Mouse (Mus musculus): Measurements from ENCODE around the gene Wdr38. TPM values are rescaled to one million over a fixed set of nuclear protein-coding genes. Genes with fewer than 3 reads are reported as not detected.

The Wdr38 gene
- polyA plus RNA-seq, 1 experiment from 2014 or later = 0.76 TPM

Other genes starting within 250 kb of the Wdr38 start
- 1.1 TPM in 2 replicates for gene Nr6a1, start 69.8 kb upstream of the Wdr38 start, polyA plus RNA-seq (2015; fragmentation: Nextera tagmentation; extraction: Ambion mirVana)
- 0.10 and 0.14 TPM in 2 replicates for gene Olfml2a, start 65.5 kb upstream of the Wdr38 start, polyA plus RNA-seq (2015; fragmentation: Nextera tagmentation; extraction: Ambion mirVana)
- 48.9 and 52.9 TPM in 2 replicates for gene Arpc5l, start 7.9 kb downstream of the Wdr38 start, polyA plus RNA-seq (2015; fragmentation: Nextera tagmentation; extraction: Ambion mirVana)
- gene Rpl35, start 8.1 kb downstream of the Wdr38 start, polyA plus RNA-seq (2015; fragmentation: Nextera tagmentation; extraction: Ambion mirVana) = 387 and 487 TPM in 2 replicates
- gene Golga1, start 68.1 kb downstream of the Wdr38 start, polyA plus RNA-seq (2015; fragmentation: Nextera tagmentation; extraction: Ambion mirVana) = 9.4 and 10.4 TPM in 2 replicates
- 0.89 and 1.3 TPM in 2 replicates for gene Scai, start 193.3 kb downstream of the Wdr38 start, polyA plus RNA-seq (2015; fragmentation: Nextera tagmentation; extraction: Ambion mirVana)
- gene Ppp6c, start 229.0 kb downstream of the Wdr38 start, polyA plus RNA-seq (2015; fragmentation: Nextera tagmentation; extraction: Ambion mirVana) = 36.7 and 45.1 TPM in 2 replicates

Data from liver, embryonic 15.5 days (tissue).